Mouse (Mus musculus) intestine, embryonic 15.5 days (tissue): Measurements from ENCODE around the gene Timp3. TPM values are rescaled to one million over a fixed set of nuclear protein-coding genes. Genes with fewer than 3 reads are reported as not detected.

Experiments used
- ATAC-seq: fragments of 200-750 bp; cut with Nextera tagmentation; 2 replicates; pipeline ENCODE4 v1.8.0; 2017; ENCODE audit warnings: moderate TSS enrichment, moderate library complexity
- H3K27ac ChIP-seq: fragments of 300-500 bp; sonication (generic); 2 replicates; pipeline ENCODE4 v1.5.1; 2015; ENCODE audit warnings: mild to moderate bottlenecking, inconsistent platforms
- H3K27me3 ChIP-seq: fragments of 300-500 bp; sonication (generic); replicated peaks from 2 replicates; pipeline ENCODE4 v1.6.1; 2015; ENCODE audit warnings: inconsistent platforms
- H3K36me3 ChIP-seq: fragments of 300-500 bp; sonication (generic); 2 replicates; pipeline ENCODE4 v1.6.1; 2015; ENCODE audit warnings: inconsistent platforms
- H3K4me1 ChIP-seq: fragments of 300-500 bp; sonication (generic); replicated peaks from 2 replicates; pipeline ENCODE4 v1.6.1; 2015; ENCODE audit warnings: inconsistent platforms
- H3K4me2 ChIP-seq: fragments of 300-500 bp; sonication (generic); replicated peaks from 2 replicates; pipeline ENCODE4 v1.6.1; 2015; ENCODE audit warnings: mild to moderate bottlenecking, inconsistent platforms
- H3K4me3 ChIP-seq: fragments of 300-500 bp; sonication (generic); replicated peaks from 2 replicates; pipeline ENCODE4 v1.5.1; 2015; ENCODE audit warnings: inconsistent platforms
- H3K9ac ChIP-seq: fragments of 300-500 bp; sonication (generic); 2 replicates; pipeline ENCODE4 v1.6.1; 2015; ENCODE audit warnings: inconsistent platforms
- H3K9me3 ChIP-seq: fragments of 300-500 bp; sonication (generic); 2 replicates; pipeline ENCODE4 v1.6.1; 2016; ENCODE audit warnings: inconsistent platforms
- WGBS: fragments of 180-500 bp; shearing (Covaris S2); methylation state at CpG from one replicate; pipeline ENCODE4 v1.1.7; 2015; 5-methylcytosine and 5-hydroxymethylcytosine counted together
- polyA plus RNA-seq: library from polyadenylated mRNA; unstranded; fragments of >200 nt; fragmentation: Nextera tagmentation; extraction: Ambion mirVana; gene quantifications from 2 replicates; pipeline ENCODE4 v1.2.1, GENCODE M21; 2015

Timp3 gene
- polyA plus RNA-seq, 1 experiment from 2014 or later: 44.6 TPM

GRCm38 (mm10) chr10:86332942-86333341 is 32.8 kb downstream of the Timp3 start:
- H3K4me3 ChIP-seq: no peak overlapping the region
- H3K36me3 ChIP-seq: no peaks in the 10 kb centered on the region
- H3K9ac ChIP-seq: no peak overlapping the region
- peaks cover 34% of the 10 kb centered on the region for H3K4me1 ChIP-seq
- H3K9me3 ChIP-seq: no peaks in the 10 kb centered on the region
- 0 out of 2 replicates have a peak, but pooled peaks have one; percentile 58 for ATAC-seq
- 58% methylated on average over 3 of the region's 3 CpGs for WGBS
- H3K4me2 ChIP-seq: no peak overlapping the region
- no peak overlapping the region for H3K27ac ChIP-seq
- no peaks in the 10 kb centered on the region for H3K27me3 ChIP-seq

GRCm38 (mm10) chr10:86334581-86334980 is 34.4 kb downstream of the Timp3 start:
- WGBS: 42% methylated on average over 8 of the region's 8 CpGs
- H3K9ac ChIP-seq: no peak overlapping the region
- ATAC-seq: no peak
- H3K4me2 ChIP-seq: no peak overlapping the region
- H3K4me1 ChIP-seq: peaks cover 42% of the 10 kb centered on the region
- H3K4me3 ChIP-seq: no peak overlapping the region
- H3K9me3 ChIP-seq: no peaks in the 10 kb centered on the region
- H3K27me3 ChIP-seq: no peaks in the 10 kb centered on the region
- no peak overlapping the region for H3K27ac ChIP-seq
- H3K36me3 ChIP-seq: no peaks in the 10 kb centered on the region

DNA sequence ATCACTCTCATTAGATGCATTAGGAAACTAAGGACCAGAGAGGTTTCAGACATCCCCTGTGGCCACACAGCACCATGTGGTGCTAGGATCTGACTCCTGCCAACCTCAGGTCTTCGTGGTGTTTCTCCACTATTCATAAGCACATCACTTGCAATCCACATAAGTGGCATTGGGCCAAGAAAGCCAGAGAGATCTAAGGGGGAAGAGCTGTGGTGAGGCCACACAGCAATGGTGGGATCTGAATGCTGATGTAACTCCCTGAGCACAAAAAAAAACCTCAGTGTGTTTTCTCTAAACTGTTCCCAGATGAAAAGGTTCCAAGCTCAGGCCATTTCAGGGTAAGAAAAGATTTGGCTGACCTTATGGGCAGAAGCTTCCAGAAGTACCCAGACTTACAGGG is 36.3 kb downstream of the Timp3 start:
- H3K4me1 ChIP-seq: peaks cover 50% of the 10 kb centered on the region
- H3K9ac ChIP-seq: no peak overlapping the region
- WGBS: 52% methylated on average over 1 of the region's 1 CpGs
- no peak overlapping the region for H3K4me3 ChIP-seq
- H3K4me2 ChIP-seq: no peak overlapping the region
- ATAC-seq: no peak
- no peaks in the 10 kb centered on the region for H3K27me3 ChIP-seq
- H3K27ac ChIP-seq: no peak overlapping the region
- H3K9me3 ChIP-seq: no peaks in the 10 kb centered on the region
- H3K36me3 ChIP-seq: no peaks in the 10 kb centered on the region

DNA sequence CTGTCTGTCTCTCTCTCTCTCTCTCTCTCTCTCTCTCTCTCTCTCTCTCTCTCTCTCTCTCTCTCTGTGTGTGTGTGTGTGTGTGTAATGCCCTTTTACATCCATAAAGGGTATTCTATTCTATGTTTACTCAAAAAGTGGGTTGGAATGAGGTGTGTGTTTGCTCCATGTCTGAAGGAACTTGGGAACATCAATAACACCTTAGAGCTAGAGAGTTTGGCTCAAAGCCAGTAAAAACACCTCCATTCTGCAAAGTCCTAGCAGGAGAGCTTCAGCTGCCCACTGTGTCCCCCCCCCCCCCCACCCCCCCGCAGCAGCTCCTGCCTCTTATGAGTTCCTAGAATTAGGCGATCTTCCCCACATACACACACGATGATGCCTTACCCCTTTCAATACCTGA is 37.1 kb downstream of the Timp3 start:
- H3K9me3 ChIP-seq: no peaks in the 10 kb centered on the region
- no peak overlapping the region for H3K4me2 ChIP-seq
- H3K4me3 ChIP-seq: no peak overlapping the region
- no peaks in the 10 kb centered on the region for H3K36me3 ChIP-seq
- no peak overlapping the region for H3K9ac ChIP-seq
- peaks cover 50% of the 10 kb centered on the region for H3K4me1 ChIP-seq
- ATAC-seq: no peak
- no peaks in the 10 kb centered on the region for H3K27me3 ChIP-seq
- H3K27ac ChIP-seq: no peak overlapping the region
- 52% methylated on average over 2 of the region's 3 CpGs for WGBS

DNA sequence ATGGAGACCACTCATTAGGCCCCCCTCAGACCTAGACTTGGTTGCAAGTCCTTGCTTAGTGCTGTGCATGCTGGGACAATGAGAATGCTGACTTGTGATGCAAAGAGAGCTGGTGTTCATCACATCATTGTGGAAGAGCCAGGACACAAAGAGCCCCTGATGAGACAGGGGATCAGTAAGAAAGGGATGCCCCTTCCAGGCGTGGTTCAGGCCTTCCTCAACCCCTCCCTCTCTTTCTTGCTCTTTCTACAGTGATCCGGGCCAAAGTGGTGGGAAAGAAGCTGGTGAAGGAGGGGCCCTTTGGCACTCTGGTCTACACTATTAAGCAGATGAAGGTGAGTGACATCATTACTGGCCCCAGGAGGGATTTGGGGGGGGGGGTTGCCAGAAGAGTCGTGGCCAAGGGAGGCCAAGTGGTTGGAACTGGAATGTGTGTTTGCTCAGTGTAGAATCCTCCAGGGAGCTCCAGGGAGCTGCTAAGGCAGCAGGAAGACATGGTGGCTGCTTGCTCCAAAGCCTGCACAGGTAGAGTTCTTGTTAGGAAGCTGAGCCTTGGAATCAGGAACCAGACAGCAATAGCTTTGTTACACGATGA is 38.0 kb downstream of the Timp3 start:
- Histone ChIP-seq H3K27me3 (no peaks in the 10 kb centered on the region), H3K36me3 (no peaks in the 10 kb centered on the region), H3K9me3 (no peaks in the 10 kb centered on the region), H3K4me2 (no peak overlapping the region), H3K4me3 (no peak overlapping the region), H3K4me1 (peaks cover 53% of the 10 kb centered on the region), H3K9ac (no peak overlapping the region), H3K27ac (no peak overlapping the region)
- 64% methylated on average over 4 of the region's 4 CpGs for WGBS
- ATAC-seq: no peak

DNA sequence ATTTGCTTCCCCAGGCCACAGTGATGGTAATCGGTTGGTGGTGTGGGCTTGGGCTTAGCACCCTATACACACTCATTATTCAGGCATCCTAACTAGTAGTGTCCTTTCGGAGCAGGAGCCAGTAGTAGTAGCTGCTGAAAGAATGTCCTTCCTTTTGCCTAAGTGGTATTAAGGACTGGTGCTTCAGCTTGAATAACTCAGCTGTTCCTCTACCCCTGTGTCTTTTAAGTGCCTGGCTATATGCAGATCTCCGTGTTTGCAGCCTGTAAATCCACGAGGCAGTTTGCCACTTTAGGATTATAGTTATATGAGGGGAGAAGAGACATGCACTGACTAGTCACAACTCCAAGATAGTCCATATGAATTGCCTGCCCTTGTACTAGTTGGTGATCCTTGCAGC is 38.9 kb downstream of the Timp3 start:
- ATAC-seq: no peak
- H3K4me1 ChIP-seq: peaks cover 53% of the 10 kb centered on the region
- H3K9me3 ChIP-seq: no peaks in the 10 kb centered on the region
- no peaks in the 10 kb centered on the region for H3K27me3 ChIP-seq
- no peak overlapping the region for H3K4me3 ChIP-seq
- H3K4me2 ChIP-seq: no peak overlapping the region
- WGBS: 81% methylated on average over 4 of the region's 4 CpGs
- 0 out of 2 replicates have a peak, but pooled peaks cover 3% of the 10 kb centered on the region for H3K36me3 ChIP-seq
- H3K9ac ChIP-seq: no peak overlapping the region
- H3K27ac ChIP-seq: peak overlapping the region; percentile 52

GRCm38 (mm10) chr10:86339649-86340379 is 39.6 kb downstream of the Timp3 start:
- WGBS: 50% methylated on average over 2 of the region's 2 CpGs
- no peaks in the 10 kb centered on the region for H3K9me3 ChIP-seq
- no peak overlapping the region for H3K4me2 ChIP-seq
- H3K4me3 ChIP-seq: no peak overlapping the region
- H3K27ac ChIP-seq: peak overlapping the region; percentile 52
- peaks cover 48% of the 10 kb centered on the region for H3K4me1 ChIP-seq
- H3K36me3 ChIP-seq: peaks cover 7% of the 10 kb centered on the region; the same call in 1 of the 2 replicates
- peak; percentile 62 for ATAC-seq
- no peaks in the 10 kb centered on the region for H3K27me3 ChIP-seq
- H3K9ac ChIP-seq: no peak overlapping the region

DNA sequence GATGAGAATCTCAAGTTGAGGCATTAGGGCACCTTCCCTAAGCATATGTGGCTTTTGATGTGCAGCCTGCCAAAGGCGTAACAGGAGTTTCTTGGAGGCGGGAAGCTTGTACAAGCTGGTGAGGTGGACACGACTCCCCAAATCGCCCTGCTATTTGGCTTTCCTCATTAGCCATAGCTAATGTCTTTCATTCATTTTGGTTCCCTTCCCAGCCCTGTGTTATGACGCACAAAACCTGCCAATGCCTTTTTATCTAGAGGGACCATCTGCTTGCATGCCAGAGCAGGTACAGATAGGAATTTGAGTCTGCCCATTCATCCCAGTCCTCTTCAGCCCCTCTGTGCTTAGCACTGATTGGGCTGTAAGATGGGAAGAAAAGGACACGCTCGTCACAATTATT is 40.2 kb downstream of the Timp3 start:
- 86% methylated on average over 7 of the region's 7 CpGs for WGBS
- H3K27ac ChIP-seq: no peak overlapping the region
- ATAC-seq: no peak
- H3K9ac ChIP-seq: no peak overlapping the region
- peaks cover 43% of the 10 kb centered on the region for H3K4me1 ChIP-seq
- no peak overlapping the region for H3K4me3 ChIP-seq
- H3K9me3 ChIP-seq: no peaks in the 10 kb centered on the region
- no peak overlapping the region for H3K4me2 ChIP-seq
- H3K36me3 ChIP-seq: peaks cover 7% of the 10 kb centered on the region; the same call in 1 of the 2 replicates
- H3K27me3 ChIP-seq: no peaks in the 10 kb centered on the region

GRCm38 (mm10) chr10:86340991-86341527 is 40.9 kb downstream of the Timp3 start:
- Histone ChIP-seq H3K27ac (peak overlapping the region; percentile 27; the same call in 1 of the 2 replicates), H3K27me3 (no peaks in the 10 kb centered on the region), H3K4me3 (no peak overlapping the region), H3K9me3 (no peaks in the 10 kb centered on the region), H3K36me3 (peaks cover 7% of the 10 kb centered on the region; the same call in 1 of the 2 replicates), H3K4me2 (no peak overlapping the region), H3K9ac (no peak overlapping the region), H3K4me1 (peaks cover 42% of the 10 kb centered on the region)
- 74% methylated on average over 3 of the region's 3 CpGs for WGBS
- ATAC-seq: peak; percentile 1; the same call in 1 of the 2 replicates

DNA sequence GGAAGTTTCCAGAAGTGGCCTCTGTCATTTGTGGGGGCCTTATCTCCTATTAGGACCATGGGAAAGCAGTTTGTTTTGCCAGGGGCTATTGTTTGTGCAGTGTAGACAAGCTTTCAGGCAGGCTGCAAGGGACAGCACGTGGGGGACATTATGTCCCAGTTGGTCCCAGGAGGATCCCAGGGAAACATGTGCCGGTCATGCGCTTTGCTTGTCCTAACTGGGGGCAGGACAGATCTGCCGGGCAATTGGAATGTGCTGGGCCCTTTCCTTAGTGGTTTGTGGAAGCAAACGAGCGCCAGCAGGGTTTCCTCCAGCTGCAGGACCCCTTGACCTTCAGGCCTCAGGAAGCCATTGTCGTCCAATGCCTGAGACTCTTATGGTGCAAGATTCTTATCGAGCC is 41.4 kb downstream of the Timp3 start:
- Histone ChIP-seq H3K36me3 (peaks cover 7% of the 10 kb centered on the region; the same call in 1 of the 2 replicates), H3K9ac (no peak overlapping the region), H3K27me3 (no peaks in the 10 kb centered on the region), H3K4me1 (peaks cover 45% of the 10 kb centered on the region), H3K9me3 (no peaks in the 10 kb centered on the region), H3K4me3 (no peak overlapping the region), H3K27ac (0 out of 2 replicates have a peak overlapping the region, but pooled peaks have one; percentile 9), H3K4me2 (no peak overlapping the region)
- ATAC-seq: peak; percentile 16; the same call in 1 of the 2 replicates
- 49% methylated on average over 8 of the region's 8 CpGs for WGBS

GRCm38 (mm10) chr10:86342151-86342550 is 42.0 kb downstream of the Timp3 start:
- Histone ChIP-seq H3K4me3 (no peak overlapping the region), H3K27ac (no peak overlapping the region), H3K4me1 (peaks cover 45% of the 10 kb centered on the region), H3K27me3 (no peaks in the 10 kb centered on the region), H3K9ac (no peak overlapping the region), H3K36me3 (peaks cover 7% of the 10 kb centered on the region; the same call in 1 of the 2 replicates), H3K4me2 (no peak overlapping the region), H3K9me3 (no peaks in the 10 kb centered on the region)
- WGBS: 67% methylated on average over 4 of the region's 4 CpGs
- ATAC-seq: no peak

DNA sequence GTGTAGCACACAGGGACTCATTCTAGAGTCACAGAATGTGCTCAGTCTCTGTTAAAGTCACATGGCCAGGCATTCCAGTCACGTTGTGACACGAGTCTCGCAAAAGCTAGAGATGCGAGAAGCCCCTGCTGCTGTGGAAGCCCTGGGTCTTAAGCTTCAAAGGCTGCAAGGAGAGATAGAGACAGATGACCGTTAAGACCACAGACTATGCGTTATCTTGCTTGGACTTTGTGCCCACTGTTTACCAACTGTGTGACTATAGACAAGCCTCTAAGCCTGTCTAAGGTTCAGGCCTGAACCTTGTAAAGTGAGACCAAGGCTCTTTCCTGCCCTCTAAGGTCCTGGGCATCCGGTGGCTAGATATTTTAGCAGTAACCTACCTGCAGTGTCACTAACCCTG is 42.5 kb downstream of the Timp3 start:
- Histone ChIP-seq H3K9me3 (no peaks in the 10 kb centered on the region), H3K4me3 (no peak overlapping the region), H3K36me3 (peaks cover 7% of the 10 kb centered on the region; the same call in 1 of the 2 replicates), H3K4me1 (peaks cover 43% of the 10 kb centered on the region), H3K27ac (peak overlapping the region; percentile 25; the same call in 1 of the 2 replicates), H3K27me3 (no peaks in the 10 kb centered on the region), H3K9ac (no peak overlapping the region), H3K4me2 (no peak overlapping the region)
- ATAC-seq: peak; percentile 77
- WGBS: 50% methylated on average over 7 of the region's 7 CpGs
